Mouse (Mus musculus): ENCODE data around the gene Erc1.

DNA sequence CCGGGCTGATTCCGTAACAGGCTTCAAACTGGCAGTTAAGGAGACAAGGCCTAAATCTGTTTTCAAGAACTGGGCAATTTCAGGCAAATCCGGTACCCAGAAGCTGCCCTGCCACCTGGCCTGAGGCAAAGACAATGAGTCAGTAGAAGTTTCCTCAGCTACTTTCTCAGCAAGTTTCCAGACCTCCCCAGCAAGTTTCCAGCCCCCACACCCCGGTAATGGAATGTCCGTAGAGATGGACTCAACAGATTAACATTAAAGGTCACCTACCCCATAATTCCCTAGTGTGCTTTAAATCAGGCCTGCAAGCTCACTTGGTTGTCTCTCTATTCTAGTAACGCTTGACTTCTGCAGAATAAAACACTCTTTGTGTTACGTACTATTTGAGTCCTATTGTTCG, 13.6 kb upstream of the Erc1 start:
- no peak for TF ChIP-seq CTCF (IDR thresholded peaks at IDR 0.05; ENCODE audit: borderline replicate concordance, insufficient read depth, low read length)
- no peak for TF ChIP-seq POLR2A (IDR thresholded peaks at IDR 0.05; ENCODE audit: low read depth, low read length)

Measured in embryonic fibroblast, embryonic 13.5 days (primary cell).